Mouse (Mus musculus) effector memory CD4-positive, alpha-beta T cell, adult 5 months (primary cell): ENCODE data around the gene Slc25a26. TPM values are rescaled to one million over a fixed set of nuclear protein-coding genes. Genes with fewer than 3 reads are reported as not detected.

ENCODE experiments used
- polyA plus RNA-seq: library from polyadenylated mRNA; unstranded; fragments of 100-300 nt; shearing (Covaris generic); gene quantifications from one replicate; pipeline ENCODE4 v1.2.1, GENCODE M21; 2017

The Slc25a26 gene
- 3.9 TPM for polyA plus RNA-seq

DNA sequence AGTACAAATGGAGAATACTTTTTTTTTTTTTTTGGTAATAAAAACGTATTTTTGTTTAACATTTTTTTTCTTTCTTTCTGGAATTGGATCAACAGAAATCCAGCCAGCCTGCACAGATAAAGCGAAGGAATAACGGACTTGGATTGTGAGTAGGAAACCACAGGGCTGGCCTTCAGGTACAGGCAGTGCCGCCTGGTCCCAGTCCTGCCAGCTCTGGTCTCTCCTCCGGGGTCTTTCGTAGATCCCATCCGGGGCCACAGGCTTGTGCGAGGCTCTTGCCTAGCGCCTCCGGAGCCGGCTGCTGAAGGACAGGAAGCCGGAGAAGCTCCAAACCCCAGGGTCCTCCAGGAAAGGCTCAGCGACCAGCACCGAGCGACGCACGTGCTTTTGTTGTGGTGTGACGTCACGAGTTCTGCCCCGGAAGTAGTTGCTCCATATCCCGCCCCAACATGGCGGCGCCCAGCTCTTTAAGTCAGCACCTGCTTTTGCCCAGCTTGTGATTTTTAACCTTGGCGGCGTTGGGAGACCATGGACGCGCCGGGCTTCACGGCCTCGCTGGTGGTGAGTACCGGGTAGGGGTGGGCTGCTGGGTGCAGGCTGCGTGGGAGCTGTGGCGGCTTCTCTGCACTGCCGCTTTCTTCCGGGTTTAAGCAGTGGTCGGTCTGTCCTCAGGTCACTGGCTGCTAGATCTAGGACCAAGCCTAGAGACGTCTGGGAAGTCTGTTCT lies at the start of gene Slc25a26:
Slc25a26 (plus strand) TSS at position 435 of the 727 bp plus-strand sequence.

Other genes starting within 250 kb of the Slc25a26 start
- not detected for gene Magi1, start 216.4 kb upstream of the Slc25a26 start, polyA plus RNA-seq
- 70.1 TPM for gene Lrig1, start 199.8 kb downstream of the Slc25a26 start, polyA plus RNA-seq